Mouse (Mus musculus) spleen, adult 2 months (tissue): ENCODE measurements around the gene Mycl. TPM values are rescaled to one million over a fixed set of nuclear protein-coding genes. Genes with fewer than 3 reads are reported as not detected.

Experiments
- DNase-seq, 2 experiments: peaks; one replicate each; pipeline versions ENCODE4 v3.0.0 to v3.0.0-alpha.2; 2012 to 2021; ENCODE audit warnings: low spot score in 2 of 2, low read depth in 1 of 2
- H3K27ac ChIP-seq: fragments of 200-500 bp; 2 replicates; pipeline ENCODE4 v1.5.1; 2012; ENCODE audit warnings: low read length, inconsistent platforms; ENCODE audit not compliant: insufficient read depth
- H3K27me3 ChIP-seq: fragments of 200-500 bp; 2 replicates; pipeline ENCODE4 v1.6.1; 2012; ENCODE audit warnings: mild to moderate bottlenecking, moderate library complexity, low read length, inconsistent platforms; ENCODE audit not compliant: control insufficient read depth, insufficient read depth
- H3K36me3 ChIP-seq: fragments of 200-500 bp; 2 replicates; pipeline ENCODE4 v1.6.1; 2012; ENCODE audit warnings: mild to moderate bottlenecking, low read length, inconsistent platforms; ENCODE audit not compliant: control insufficient read depth, insufficient read depth
- H3K4me1 ChIP-seq: fragments of 200-500 bp; 2 replicates; pipeline ENCODE4 v1.6.1; 2011; ENCODE audit warnings: inconsistent platforms; ENCODE audit not compliant: control insufficient read depth, insufficient read depth, insufficient read length
- H3K4me3 ChIP-seq: fragments of 200-500 bp; 2 replicates; pipeline ENCODE4 v1.5.1; 2011; ENCODE audit warnings: mild to moderate bottlenecking, inconsistent platforms; ENCODE audit not compliant: insufficient read depth, insufficient read length; ENCODE audit errors: extremely low read depth
- CTCF ChIP-seq: fragments of 200-500 bp; IDR thresholded peaks from 2 replicates; pipeline ENCODE4 v1.5.1; 2011; ENCODE audit warnings: mild to moderate bottlenecking, inconsistent platforms; ENCODE audit not compliant: insufficient read depth, insufficient read length, insufficient replicate concordance; ENCODE audit errors: extremely low read depth
- POLR2A ChIP-seq: fragments of 200-500 bp; IDR thresholded peaks from 2 replicates; pipeline ENCODE4 v1.6.1; 2011; ENCODE audit warnings: low read depth, low read length, inconsistent platforms
- WGBS: fragments of 180-500 bp; shearing (Covaris S2); methylation state at CpG from one replicate; pipeline ENCODE4 v1.1.7; 2018; 5-methylcytosine and 5-hydroxymethylcytosine counted together
- polyA plus RNA-seq: library from polyadenylated mRNA; depleted of rRNA; stranded (reverse); fragments of >200 nt; gene quantifications from 2 replicates; pipeline ENCODE4 v1.2.3, GENCODE M21; 2012

Mycl gene
- polyA plus RNA-seq, 1 experiment: 7.3 TPM

- WGBS: 80% methylated on average over 4 of the region's 4 CpGs
- no peak overlapping the region for H3K27ac ChIP-seq
- no peak for TF ChIP-seq CTCF
- no peak for TF ChIP-seq POLR2A
- no peak overlapping the region for H3K4me3 ChIP-seq
- H3K4me1 ChIP-seq: no peaks in the 10 kb centered on the region
- H3K36me3 ChIP-seq: no peaks in the 10 kb centered on the region
- DNase-seq: no peak
- H3K27me3 ChIP-seq: no peaks in the 10 kb centered on the region
These were observed 24.3 kb upstream of the Mycl start for GRCm38 (mm10) chr4:122971191-122971590.

- Histone ChIP-seq H3K36me3 (no peaks in the 10 kb centered on the region), H3K4me1 (no peaks in the 10 kb centered on the region), H3K27me3 (no peaks in the 10 kb centered on the region), H3K4me3 (no peak overlapping the region), H3K27ac (no peak overlapping the region)
- DNase-seq: no peak
- WGBS: 58% methylated on average over 4 of the region's 4 CpGs
- TF ChIP-seq POLR2A (no peak), CTCF (no peak)
These were observed 23.8 kb upstream of the Mycl start for GRCm38 (mm10) chr4:122971646-122972045.

- Histone ChIP-seq H3K4me3 (no peak overlapping the region), H3K36me3 (no peaks in the 10 kb centered on the region), H3K27me3 (no peaks in the 10 kb centered on the region), H3K4me1 (no peaks in the 10 kb centered on the region), H3K27ac (no peak overlapping the region)
- 89% methylated on average over 8 of the region's 8 CpGs for WGBS
- DNase-seq: no peak
- no peak for TF ChIP-seq POLR2A
- no peak for TF ChIP-seq CTCF
These were observed 23.4 kb upstream of the Mycl start for GRCm38 (mm10) chr4:122972056-122972455.

DNA sequence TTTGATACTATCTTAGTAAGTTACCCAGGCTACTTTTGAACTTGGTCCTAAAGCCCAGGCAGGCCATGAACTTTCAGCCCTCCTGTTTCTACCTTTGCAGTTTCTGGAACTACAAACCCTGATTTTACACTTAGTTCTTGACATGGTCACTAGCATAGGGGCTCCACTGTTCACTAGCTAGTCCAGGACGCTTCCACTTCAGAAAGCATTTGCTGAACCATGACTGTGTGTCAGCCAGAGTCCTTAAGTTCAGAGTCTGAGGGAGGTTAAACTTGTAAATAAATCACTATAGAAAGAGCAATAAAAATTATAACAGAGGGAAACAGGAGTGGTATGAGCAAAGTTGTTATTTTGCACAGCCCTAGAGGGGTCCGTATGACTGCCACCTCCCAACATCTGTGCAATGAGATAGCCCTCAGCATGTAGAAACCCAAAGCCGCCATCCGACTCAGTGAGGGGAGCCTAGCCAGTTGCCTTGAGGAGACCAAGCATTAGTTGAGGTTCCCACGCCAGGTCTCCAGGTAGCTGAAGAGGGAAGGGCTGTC is 20.4 kb upstream of the Mycl start:
- no peaks in the 10 kb centered on the region for H3K27me3 ChIP-seq
- TF ChIP-seq POLR2A (no peak), CTCF (no peak)
- H3K27ac ChIP-seq: no peak overlapping the region
- DNase-seq: no peak
- 86% methylated on average over 5 of the region's 5 CpGs for WGBS
- no peak overlapping the region for H3K4me3 ChIP-seq
- H3K36me3 ChIP-seq: no peaks in the 10 kb centered on the region
- H3K4me1 ChIP-seq: no peaks in the 10 kb centered on the region

DNA sequence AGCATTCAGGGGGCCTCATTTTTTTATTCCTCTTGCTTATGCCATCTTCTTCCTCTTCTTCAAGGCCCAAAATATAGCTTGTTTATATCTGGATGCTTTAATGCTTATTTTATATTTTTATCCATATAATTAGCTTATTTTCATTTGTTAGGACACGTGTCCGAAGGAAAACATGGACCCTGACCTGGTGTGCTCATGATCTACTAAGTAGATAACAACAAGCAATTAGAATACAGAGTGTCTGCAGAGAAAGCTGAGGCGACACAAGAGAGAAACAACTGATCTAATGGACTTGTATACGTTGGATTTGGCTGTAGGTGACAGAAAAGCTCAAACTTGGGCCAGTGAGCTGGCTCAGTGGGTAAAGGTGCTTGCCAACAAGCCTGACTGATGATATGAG is 18.6 kb upstream of the Mycl start:
- no peak overlapping the region for H3K4me3 ChIP-seq
- H3K4me1 ChIP-seq: no peaks in the 10 kb centered on the region
- H3K27ac ChIP-seq: no peak overlapping the region
- no peak for TF ChIP-seq POLR2A
- no peak for TF ChIP-seq CTCF
- no peaks in the 10 kb centered on the region for H3K36me3 ChIP-seq
- no peak for DNase-seq
- WGBS: 93% methylated on average over 4 of the region's 4 CpGs
- no peaks in the 10 kb centered on the region for H3K27me3 ChIP-seq

GRCm38 (mm10) chr4:122978850-122979249 is 16.6 kb upstream of the Mycl start:
- Histone ChIP-seq H3K36me3 (no peaks in the 10 kb centered on the region), H3K27ac (no peak overlapping the region), H3K4me3 (no peak overlapping the region), H3K27me3 (no peaks in the 10 kb centered on the region), H3K4me1 (peaks cover 3% of the 10 kb centered on the region; the same call in 1 of the 2 replicates)
- TF ChIP-seq CTCF: no peak
- TF ChIP-seq POLR2A: no peak
- no peak for DNase-seq
- WGBS: 88% methylated on average over 2 of the region's 2 CpGs

DNA sequence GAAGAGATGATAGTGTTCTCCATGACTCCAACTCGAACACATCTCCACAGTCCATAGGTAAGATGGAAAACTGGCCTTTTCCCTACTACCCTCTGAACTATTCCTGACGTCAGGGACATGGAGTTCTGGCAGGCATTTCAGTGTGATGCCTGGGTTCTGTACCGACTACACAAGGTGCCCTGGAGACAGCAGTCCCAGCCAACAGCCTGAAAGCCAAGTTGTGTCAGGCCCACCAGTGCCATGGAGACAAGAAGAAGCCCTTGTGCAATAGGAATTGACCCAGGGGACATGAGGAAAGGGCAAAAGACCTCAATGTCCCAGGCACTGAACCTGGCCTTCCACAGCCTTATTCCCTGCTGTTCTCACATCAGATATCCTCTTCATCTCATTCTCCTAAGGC is 15.6 kb upstream of the Mycl start:
- no peak for TF ChIP-seq CTCF
- no peak for TF ChIP-seq POLR2A
- no peak overlapping the region for H3K4me3 ChIP-seq
- 85% methylated on average over 3 of the region's 3 CpGs for WGBS
- H3K27ac ChIP-seq: no peak overlapping the region
- H3K27me3 ChIP-seq: no peaks in the 10 kb centered on the region
- H3K4me1 ChIP-seq: peaks cover 3% of the 10 kb centered on the region; the same call in 1 of the 2 replicates
- H3K36me3 ChIP-seq: no peaks in the 10 kb centered on the region
- no peak for DNase-seq
